Mouse (Mus musculus): ENCODE measurements around the gene Aida.

DNA sequence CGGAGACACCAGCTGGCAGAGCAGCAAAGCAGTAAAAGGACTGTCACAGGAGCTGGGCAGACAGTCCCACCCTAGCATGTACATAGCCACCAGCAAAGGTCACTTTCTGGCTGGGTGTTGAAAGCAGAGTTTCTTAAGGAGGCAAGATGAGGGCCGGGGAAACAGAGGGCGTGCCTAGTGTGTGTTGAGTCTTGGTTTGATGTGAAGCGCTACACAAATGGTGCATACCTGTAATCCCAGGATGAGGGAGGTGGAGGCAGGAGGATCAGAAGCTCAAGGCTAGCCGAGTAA is 67.1 kb downstream of the Aida start:
- no peak for TF ChIP-seq CTCF (IDR thresholded peaks at IDR 0.05; ENCODE audit: control insufficient read depth, insufficient read depth, insufficient read length)
- TF ChIP-seq MAX (IDR thresholded peaks at IDR 0.05), result no peak
- no peak for TF ChIP-seq USF1 (IDR thresholded peaks at IDR 0.05; ENCODE audit: low read depth)
- TF ChIP-seq MYOG (IDR thresholded peaks at IDR 0.05; ENCODE audit: control insufficient read depth, extremely low read depth, insufficient read length), result no peak
- TF ChIP-seq MYOD1 (IDR thresholded peaks at IDR 0.05; ENCODE audit: control insufficient read depth, insufficient read length, low read depth), result no peak
